Mouse (Mus musculus) megakaryocyte, embryonic 14.5 days (primary cell): Measurements from ENCODE around the gene Ovol3.

Experiments
- FLI1 ChIP-seq: IDR thresholded peaks from 2 replicates; pipeline ENCODE4 v1.6.1; 2012; ENCODE audit warnings: low read length, inconsistent platforms, mixed read lengths
- GATA1 ChIP-seq: IDR thresholded peaks from 3 replicates; pipeline ENCODE4 v1.6.1; 2012; ENCODE audit warnings: mixed read lengths, low read length, inconsistent platforms, borderline replicate concordance

- TF ChIP-seq GATA1 (no peak), FLI1 (no peak)
These were observed 2.8 kb downstream of the Ovol3 start for GRCm38 (mm10) chr7:30232631-30233148.
